Mouse (Mus musculus) hindbrain, embryonic 10.5 days (tissue): ENCODE measurements at regions not wholly inside any gene's neighbourhood (a gene's known extent, or its start where the extent isn't known, plus 50 kb on each side); places are given as distances from the start of the nearest gene placed in this dataset.

Source experiments
- DNase-seq: peaks from one replicate; pipeline ENCODE4 v3.0.0-alpha.2; 2017; ENCODE audit warnings: low spot score
- H3K27ac ChIP-seq: fragments of 300-500 bp; sonication (generic); 2 replicates; pipeline ENCODE4 v1.5.1; 2016; ENCODE audit warnings: mild to moderate bottlenecking, moderate library complexity
- H3K27me3 ChIP-seq: fragments of 300-500 bp; sonication (generic); 2 replicates; pipeline ENCODE4 v1.6.1; 2016; ENCODE audit warnings: mild to moderate bottlenecking; ENCODE audit not compliant: poor library complexity, insufficient read depth, severe bottlenecking
- H3K36me3 ChIP-seq: fragments of 300-500 bp; sonication (generic); 2 replicates; pipeline ENCODE4 v1.6.1; 2016; ENCODE audit warnings: mild to moderate bottlenecking, moderate library complexity
- H3K4me1 ChIP-seq: fragments of 300-500 bp; sonication (generic); replicated peaks from 2 replicates; pipeline ENCODE4 v1.6.1; 2016; ENCODE audit warnings: mild to moderate bottlenecking
- H3K4me3 ChIP-seq: fragments of 300-500 bp; sonication (generic); 2 replicates; pipeline ENCODE4 v1.5.1; 2016; ENCODE audit warnings: mild to moderate bottlenecking, moderate library complexity
- H3K9me3 ChIP-seq: fragments of 300-500 bp; sonication (generic); 2 replicates; pipeline ENCODE4 v1.6.1; 2016; ENCODE audit warnings: mild to moderate bottlenecking, moderate library complexity
- WGBS: fragments of 180-500 bp; shearing (Covaris S2); methylation state at CpG from one replicate; pipeline ENCODE4 v1.1.7; 2016; 5-methylcytosine and 5-hydroxymethylcytosine counted together

DNA sequence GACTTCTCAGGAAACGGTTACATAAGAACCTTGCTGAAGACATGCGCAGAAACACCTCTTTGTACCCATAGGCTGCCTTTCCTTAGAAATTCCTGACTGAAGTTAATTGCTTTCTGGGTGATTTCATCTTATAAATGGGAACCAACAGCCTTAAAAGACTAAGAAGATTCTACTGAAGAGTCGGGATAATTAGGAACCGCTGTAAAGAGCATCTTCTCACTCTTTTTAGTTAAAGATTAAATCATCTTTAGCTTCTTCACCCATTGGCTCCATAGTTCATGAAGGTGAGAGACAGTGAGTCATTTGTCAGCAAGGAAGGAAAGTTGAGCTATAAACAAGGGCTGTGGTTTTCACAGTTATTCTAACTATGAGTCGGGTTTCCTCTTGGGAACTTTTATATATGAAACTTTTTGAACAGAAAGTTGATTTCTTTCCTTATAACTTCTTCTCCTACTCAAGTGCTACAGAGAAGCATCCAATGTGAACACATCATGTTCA, 93.1 kb downstream of the Car2 start:
- WGBS: 79% methylated on average over 5 of the region's 5 CpGs

DNA sequence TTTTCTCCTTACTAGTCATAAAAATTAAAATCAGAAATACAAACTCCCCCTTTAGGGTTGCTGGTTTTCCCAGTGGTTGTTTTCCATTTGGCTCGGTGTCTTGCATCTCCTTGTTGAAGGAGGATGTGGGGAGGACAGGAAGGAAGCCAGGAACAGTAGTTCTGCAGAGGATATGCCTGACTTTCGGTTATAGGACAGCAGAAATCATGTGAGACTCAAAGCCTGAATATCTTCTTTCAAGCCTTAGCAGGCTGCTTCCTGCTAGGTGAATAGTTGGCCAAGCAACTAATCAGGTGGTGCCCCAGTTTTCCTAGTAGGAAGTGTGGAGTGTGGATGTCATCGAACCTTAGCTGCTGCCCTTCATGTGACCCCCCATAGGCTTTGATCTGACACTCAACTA, 103.6 kb downstream of the Car2 start:
- Histone ChIP-seq H3K4me3 (no peak overlapping the region), H3K9me3 (no peaks in the 10 kb centered on the region), H3K27me3 (no peaks in the 10 kb centered on the region), H3K27ac (no peak overlapping the region), H3K36me3 (no peaks in the 10 kb centered on the region), H3K4me1 (no peaks in the 10 kb centered on the region)
- no peak for DNase-seq
- WGBS: 77% methylated on average over 3 of the region's 3 CpGs

More for the DNA sequence above, 93.1 kb downstream of the Car2 start:
- H3K36me3 ChIP-seq: no peaks in the 10 kb centered on the region
- no peaks in the 10 kb centered on the region for H3K9me3 ChIP-seq
- H3K27ac ChIP-seq: no peak overlapping the region
- no peak for DNase-seq
- H3K27me3 ChIP-seq: no peaks in the 10 kb centered on the region
- no peak overlapping the region for H3K4me3 ChIP-seq
- H3K4me1 ChIP-seq: no peaks in the 10 kb centered on the region

DNA sequence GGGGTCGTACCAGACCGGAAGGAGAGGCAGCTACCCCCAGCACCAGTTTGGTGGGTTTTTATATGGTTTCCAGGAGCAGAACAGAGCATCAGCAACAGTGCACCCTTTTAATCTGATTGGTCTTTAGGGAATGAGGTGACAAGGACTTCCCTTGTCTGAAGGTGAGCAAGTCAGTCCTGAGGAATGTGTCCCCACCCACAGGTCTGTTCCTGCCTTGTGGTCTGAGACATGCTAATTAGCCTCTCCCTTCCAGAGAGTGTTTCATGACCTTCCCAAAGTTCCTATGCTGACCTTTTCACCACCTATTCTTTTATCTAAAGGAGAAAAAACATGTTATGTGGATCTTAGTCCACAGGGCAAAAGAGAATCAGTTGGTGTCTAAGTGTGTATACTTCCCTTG, 107.9 kb downstream of the Car2 start:
- Histone ChIP-seq H3K27ac (no peak overlapping the region), H3K27me3 (no peaks in the 10 kb centered on the region), H3K9me3 (no peaks in the 10 kb centered on the region), H3K36me3 (no peaks in the 10 kb centered on the region), H3K4me1 (no peaks in the 10 kb centered on the region), H3K4me3 (no peak overlapping the region)
- 83% methylated on average over 2 of the region's 2 CpGs for WGBS
- no peak for DNase-seq

DNA sequence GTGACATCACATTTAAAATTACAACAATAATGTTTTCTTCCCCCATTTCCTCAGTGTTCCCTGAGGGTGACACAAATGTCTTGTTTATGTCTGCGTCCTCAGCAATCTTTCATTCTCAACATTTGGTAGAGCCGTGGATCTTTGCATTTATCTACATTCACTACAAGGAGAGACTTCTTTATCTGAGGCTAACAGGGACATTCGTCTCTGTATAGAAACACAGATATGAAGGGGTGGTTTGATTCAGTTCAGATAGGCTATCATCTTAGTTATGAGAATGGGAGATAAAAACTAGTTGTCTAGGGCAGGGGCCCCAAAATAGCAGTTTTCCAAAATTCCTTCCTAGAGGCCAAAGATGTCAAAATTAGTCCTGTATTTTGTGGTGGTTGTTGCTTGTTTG, 111.2 kb downstream of the Car2 start:
- H3K27ac ChIP-seq: no peak overlapping the region
- no peaks in the 10 kb centered on the region for H3K9me3 ChIP-seq
- H3K4me1 ChIP-seq: peaks cover 14% of the 10 kb centered on the region
- H3K27me3 ChIP-seq: no peaks in the 10 kb centered on the region
- H3K36me3 ChIP-seq: no peaks in the 10 kb centered on the region
- DNase-seq: no peak
- WGBS: 79% methylated on average over 3 of the region's 3 CpGs
- no peak overlapping the region for H3K4me3 ChIP-seq

DNA sequence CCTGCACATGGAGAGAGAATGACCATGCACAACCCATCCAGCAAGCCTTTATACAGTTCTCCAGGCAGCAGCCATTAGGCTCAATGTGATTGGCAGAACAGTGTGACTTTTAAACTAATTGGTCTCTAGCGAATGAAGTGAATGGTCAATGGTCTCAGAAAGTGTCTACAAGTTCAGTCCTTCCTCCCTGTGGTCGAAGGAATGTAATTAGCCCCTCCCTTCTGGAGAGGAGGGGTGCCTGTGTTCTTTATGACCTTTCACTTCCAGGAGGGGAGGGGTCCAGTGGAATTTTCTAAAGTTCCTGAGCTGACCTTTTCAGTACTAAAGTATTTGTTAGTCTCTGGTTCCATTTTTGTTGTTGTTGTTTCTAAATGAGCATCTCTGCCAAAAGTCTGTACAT, 112.4 kb downstream of the Car2 start:
- no peak for DNase-seq
- H3K27ac ChIP-seq: no peak overlapping the region
- H3K4me3 ChIP-seq: no peak overlapping the region
- WGBS: 50% methylated on average over 2 of the region's 2 CpGs
- no peaks in the 10 kb centered on the region for H3K27me3 ChIP-seq
- no peaks in the 10 kb centered on the region for H3K9me3 ChIP-seq
- H3K4me1 ChIP-seq: peaks cover 14% of the 10 kb centered on the region
- H3K36me3 ChIP-seq: no peaks in the 10 kb centered on the region

DNA sequence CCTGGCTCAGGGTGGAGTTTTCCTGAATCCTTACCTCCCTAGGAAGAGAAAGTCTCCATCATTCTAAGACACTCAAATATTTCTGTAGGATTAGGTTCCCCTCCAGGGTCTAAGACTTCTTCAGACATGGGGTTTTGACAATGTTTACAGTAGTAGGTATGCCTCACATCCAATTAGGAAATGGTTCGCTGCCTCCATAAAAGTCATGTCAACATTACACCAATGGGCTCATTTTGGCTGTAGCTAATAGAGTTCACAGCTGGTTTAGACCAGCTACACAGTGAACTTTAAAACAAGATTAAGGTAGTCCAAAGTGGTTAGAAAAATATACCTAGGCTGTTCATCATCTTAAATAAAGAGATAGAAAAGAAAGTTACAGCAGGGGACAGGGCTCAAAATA, 113.3 kb downstream of the Car2 start:
- no peak for DNase-seq
- Histone ChIP-seq H3K27me3 (no peaks in the 10 kb centered on the region), H3K4me3 (no peak overlapping the region), H3K36me3 (no peaks in the 10 kb centered on the region), H3K27ac (no peak overlapping the region), H3K9me3 (no peaks in the 10 kb centered on the region), H3K4me1 (peaks cover 14% of the 10 kb centered on the region)
- 84% methylated on average over 1 of the region's 1 CpGs for WGBS

DNA sequence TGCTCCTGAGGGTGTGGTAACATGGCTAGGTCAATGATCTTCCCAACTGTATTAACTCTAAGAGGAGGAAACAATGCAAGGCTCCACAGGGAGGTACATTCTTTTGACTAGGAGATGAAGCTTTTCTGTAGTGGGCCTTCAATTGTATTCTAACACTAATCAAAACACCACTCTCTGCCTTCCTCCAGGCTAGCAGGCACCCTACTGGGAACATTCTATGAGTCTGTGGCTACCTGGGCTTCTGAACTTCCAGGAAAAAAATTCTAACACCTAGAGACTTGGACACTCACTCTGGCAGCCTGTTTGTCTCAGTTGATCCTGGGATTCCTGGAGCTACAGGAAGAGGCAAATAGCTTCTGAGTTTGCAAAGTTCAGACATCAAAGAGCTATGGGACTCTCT, 113.8 kb downstream of the Car2 start:
- no peak for DNase-seq
- Histone ChIP-seq H3K4me3 (no peak overlapping the region), H3K36me3 (no peaks in the 10 kb centered on the region), H3K27ac (no peak overlapping the region), H3K9me3 (no peaks in the 10 kb centered on the region), H3K4me1 (peaks cover 14% of the 10 kb centered on the region), H3K27me3 (no peaks in the 10 kb centered on the region)

DNA sequence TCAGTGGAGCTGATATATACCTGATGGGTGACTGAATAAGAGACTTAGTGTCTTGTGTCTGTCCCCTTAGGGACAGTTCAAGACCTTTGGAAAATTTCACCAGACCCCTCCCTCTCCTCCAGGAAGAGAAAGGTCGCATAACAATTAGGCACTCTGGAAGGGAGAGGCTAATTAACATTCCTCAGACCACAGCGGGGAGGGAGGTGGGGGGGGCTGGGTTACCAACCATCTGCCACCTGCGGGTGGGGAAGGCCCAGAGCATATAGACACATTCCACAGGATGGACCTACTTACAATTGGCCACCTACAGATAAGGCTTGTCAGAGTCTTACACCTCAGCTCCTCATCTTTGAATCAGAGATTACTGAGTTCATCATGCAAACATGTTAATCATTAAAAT, 114.6 kb downstream of the Car2 start:
- WGBS: 3% methylated on average over 3 of the region's 3 CpGs
- no peak for DNase-seq
- Histone ChIP-seq H3K4me1 (peaks cover 14% of the 10 kb centered on the region), H3K27ac (no peak overlapping the region), H3K36me3 (no peaks in the 10 kb centered on the region), H3K27me3 (no peaks in the 10 kb centered on the region), H3K4me3 (no peak overlapping the region), H3K9me3 (no peaks in the 10 kb centered on the region)

DNA sequence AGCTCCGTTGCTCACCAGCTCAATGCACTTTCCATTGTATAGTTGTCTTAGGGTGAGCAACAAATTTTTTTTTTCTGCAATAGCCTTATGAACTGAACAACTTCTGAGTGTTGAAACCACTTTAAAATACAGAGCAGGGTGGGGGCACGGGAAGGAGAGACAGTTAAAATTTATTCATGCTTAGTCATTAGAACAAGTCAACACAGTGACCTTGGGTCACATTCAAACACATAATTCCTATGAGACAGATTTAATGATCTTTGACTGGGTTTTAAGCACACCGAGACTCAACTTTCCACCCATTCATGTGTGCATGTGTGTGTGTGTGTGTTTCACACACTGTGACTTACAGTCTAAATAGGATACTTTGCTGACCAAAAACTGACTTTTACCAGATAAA, 121.7 kb downstream of the Car2 start:
- no peaks in the 10 kb centered on the region for H3K27me3 ChIP-seq
- H3K4me3 ChIP-seq: no peak overlapping the region
- DNase-seq: no peak
- WGBS: 75% methylated on average over 3 of the region's 3 CpGs
- no peaks in the 10 kb centered on the region for H3K36me3 ChIP-seq
- no peak overlapping the region for H3K27ac ChIP-seq
- no peaks in the 10 kb centered on the region for H3K4me1 ChIP-seq
- H3K9me3 ChIP-seq: no peaks in the 10 kb centered on the region

DNA sequence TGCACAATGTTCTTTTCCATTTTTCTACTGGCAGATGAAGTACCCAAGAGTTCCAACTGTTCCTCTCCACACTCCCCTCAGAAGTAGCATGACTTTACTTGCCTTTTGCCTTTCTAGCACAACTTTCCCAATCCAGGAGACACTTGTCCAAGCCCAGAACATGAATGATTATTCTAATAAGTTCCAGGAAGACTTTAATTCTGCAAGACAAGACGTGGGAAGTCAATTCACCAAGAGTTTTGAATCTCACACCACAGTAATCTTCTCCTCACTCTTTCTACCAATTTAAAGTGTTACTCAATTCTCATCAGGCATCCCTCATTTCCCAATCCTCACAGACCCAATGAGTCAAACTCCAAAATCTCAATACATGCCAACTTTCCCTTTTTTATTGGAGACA, 122.4 kb downstream of the Car2 start:
- Histone ChIP-seq H3K4me3 (no peak overlapping the region), H3K9me3 (no peaks in the 10 kb centered on the region), H3K27ac (no peak overlapping the region), H3K4me1 (no peaks in the 10 kb centered on the region), H3K27me3 (no peaks in the 10 kb centered on the region), H3K36me3 (no peaks in the 10 kb centered on the region)
- no peak for DNase-seq
- 84% methylated on average over 1 of the region's 1 CpGs for WGBS

DNA sequence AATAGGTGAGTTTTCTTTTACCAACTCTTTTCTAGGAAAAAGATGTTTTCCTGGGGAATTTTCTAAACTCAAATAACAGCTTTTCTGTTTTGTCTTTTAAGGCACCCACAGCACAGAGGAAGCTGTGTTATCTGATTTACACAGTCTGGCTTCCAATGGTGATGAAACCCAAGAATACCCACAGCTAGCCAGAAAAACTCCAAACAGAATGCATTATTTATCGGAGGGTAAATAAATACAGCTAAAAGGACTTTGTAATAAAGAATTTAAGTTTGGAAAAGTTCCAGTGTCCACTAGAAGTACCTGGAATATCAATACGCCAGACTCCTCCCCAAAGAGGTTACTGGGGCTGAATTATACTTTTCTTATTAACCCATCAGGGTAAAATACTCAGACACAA, 123.7 kb downstream of the Car2 start:
- H3K4me3 ChIP-seq: no peak overlapping the region
- no peaks in the 10 kb centered on the region for H3K9me3 ChIP-seq
- no peak overlapping the region for H3K27ac ChIP-seq
- no peaks in the 10 kb centered on the region for H3K36me3 ChIP-seq
- no peak for DNase-seq
- no peaks in the 10 kb centered on the region for H3K4me1 ChIP-seq
- WGBS: 88% methylated on average over 2 of the region's 2 CpGs
- H3K27me3 ChIP-seq: no peaks in the 10 kb centered on the region

DNA sequence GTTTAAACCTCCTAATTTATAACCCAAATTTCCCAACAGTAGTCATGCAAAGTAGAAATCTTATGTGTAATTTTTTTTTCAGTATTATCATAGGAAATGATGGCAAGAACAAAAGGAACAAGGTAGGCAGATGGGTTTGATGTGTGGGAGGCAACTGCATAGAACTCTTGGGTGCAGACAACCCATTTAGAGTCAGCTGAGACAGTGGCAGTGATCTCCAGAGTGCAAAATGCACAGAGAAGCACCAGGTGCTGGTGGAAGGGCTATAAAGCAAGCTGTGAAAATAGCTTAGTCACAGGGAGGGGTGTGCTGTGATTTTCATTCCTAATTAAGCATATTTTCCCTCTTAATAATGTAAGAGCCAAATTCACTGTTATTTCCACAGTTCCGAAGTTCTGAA, 130.5 kb downstream of the Car2 start:
- Histone ChIP-seq H3K27ac (no peak overlapping the region), H3K4me3 (no peak overlapping the region), H3K36me3 (no peaks in the 10 kb centered on the region), H3K4me1 (no peaks in the 10 kb centered on the region), H3K27me3 (no peaks in the 10 kb centered on the region), H3K9me3 (no peaks in the 10 kb centered on the region)
- no peak for DNase-seq
- WGBS: 80% methylated on average over 1 of the region's 1 CpGs

DNA sequence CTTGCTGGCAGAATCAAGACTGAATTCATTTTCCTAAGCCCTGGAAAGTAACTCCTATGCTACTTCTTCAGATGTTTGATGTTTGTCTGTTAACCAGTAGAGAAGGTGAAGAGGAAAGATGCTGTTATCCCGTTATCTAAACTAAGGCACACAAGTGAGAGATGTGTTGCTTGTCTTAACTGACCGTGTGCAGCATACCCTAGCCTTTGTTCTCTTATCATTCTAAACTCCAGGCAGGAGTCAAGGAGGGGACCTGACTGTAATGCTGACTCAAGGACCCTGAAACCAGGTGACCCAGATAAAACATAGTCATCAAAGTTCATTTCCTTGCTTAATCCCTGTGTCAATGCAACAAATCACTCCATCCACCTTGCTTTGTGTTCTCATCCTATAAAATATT, 136.7 kb downstream of the Car2 start:
- no peaks in the 10 kb centered on the region for H3K4me1 ChIP-seq
- no peaks in the 10 kb centered on the region for H3K36me3 ChIP-seq
- no peak for DNase-seq
- WGBS: 81% methylated on average over 2 of the region's 2 CpGs
- H3K27me3 ChIP-seq: no peaks in the 10 kb centered on the region
- H3K27ac ChIP-seq: no peak overlapping the region
- H3K9me3 ChIP-seq: no peaks in the 10 kb centered on the region
- no peak overlapping the region for H3K4me3 ChIP-seq

DNA sequence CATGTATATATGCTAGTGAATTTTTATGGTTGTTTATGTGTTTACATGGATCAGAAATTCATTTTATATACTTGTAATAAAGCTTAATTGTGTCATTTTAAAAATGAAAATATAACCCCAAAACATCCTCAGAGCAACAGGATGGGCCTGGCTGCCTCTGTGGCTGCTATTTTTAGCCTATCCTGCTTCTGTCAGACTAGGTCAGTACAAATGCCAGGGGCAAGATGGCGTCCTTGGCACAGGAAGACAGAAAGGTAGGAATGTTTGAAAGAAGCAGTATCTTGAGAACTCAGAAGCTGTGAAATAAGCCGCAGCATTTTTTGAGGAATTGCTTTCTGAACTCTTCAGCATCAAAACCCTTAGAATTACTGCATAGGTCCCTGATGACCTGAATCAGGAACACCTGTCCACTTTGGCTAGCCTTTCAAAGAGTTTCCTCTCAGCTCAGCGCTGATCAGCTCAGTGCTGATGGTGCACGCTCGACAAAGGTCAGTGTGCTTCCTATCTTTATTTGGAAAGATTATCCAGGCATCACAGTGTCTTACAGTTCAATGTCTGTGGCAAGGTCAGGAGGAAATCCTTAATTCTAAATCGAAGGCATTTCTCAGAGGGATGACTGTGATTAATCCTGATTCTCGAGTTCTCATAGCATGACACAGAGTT, 154.9 kb downstream of the Car2 start:
- Histone ChIP-seq H3K9me3 (no peaks in the 10 kb centered on the region), H3K27me3 (no peaks in the 10 kb centered on the region), H3K27ac (no peak overlapping the region), H3K4me1 (no peaks in the 10 kb centered on the region), H3K36me3 (no peaks in the 10 kb centered on the region), H3K4me3 (no peak overlapping the region)
- DNase-seq: no peak
- WGBS: 86% methylated on average over 7 of the region's 7 CpGs
